Mouse (Mus musculus) liver (tissue): ENCODE results near the gene Mctp1.
A peak's percentile ranks its signal among the peaks of the same experiment; 100 is the strongest.
"Not testable (repeated sequence)": the region's sequence is repeated elsewhere in the genome, so short reads cannot be mapped to it uniquely, and the experiment has no call there.

Experiments used
- DNase-seq: peaks from one replicate; pipeline ENCODE4 v3.0.0-alpha.2; 2020; ENCODE audit warnings: mixed read lengths

The Mctp1 gene

DNA sequence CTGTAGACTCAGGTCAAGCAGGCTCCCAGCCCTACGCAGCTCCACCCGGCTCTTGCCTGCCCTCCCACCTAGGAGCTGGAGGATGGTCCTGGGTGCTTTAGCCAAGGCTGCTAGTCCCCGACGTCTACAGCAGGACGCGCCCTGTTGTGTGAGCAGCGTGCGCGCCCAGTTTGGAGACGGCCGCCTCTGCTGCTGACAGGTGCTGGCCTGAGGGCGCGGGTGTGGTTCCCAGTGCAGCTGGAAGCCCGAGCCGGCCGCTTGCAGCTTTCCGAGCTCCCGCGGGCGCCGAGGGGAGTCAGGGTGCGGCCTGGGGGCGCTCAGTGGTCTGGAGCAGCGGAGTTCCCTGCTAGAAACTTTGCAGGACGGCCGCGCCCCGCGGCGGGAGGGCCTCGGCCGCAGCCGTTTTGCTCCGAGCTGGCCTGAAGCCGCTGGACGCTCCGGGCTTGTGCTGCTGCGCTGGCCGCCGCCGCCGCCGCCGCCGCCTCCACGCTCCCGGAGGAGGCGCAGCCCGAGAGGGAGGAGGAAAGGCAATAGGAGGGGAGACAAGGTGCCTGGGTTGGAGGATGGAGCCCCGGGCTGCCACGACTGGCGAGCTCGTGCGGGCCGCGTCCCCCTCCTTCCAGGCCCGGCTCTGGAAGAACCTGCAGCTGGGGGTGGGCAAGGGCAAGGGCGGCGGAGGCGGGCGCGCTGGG, at the start of gene Mctp1:
TSS of gene Mctp1 (plus strand) at position 564 of the 692 bp plus-strand sequence.
- DNase-seq, result peak; percentile 58

DNA sequence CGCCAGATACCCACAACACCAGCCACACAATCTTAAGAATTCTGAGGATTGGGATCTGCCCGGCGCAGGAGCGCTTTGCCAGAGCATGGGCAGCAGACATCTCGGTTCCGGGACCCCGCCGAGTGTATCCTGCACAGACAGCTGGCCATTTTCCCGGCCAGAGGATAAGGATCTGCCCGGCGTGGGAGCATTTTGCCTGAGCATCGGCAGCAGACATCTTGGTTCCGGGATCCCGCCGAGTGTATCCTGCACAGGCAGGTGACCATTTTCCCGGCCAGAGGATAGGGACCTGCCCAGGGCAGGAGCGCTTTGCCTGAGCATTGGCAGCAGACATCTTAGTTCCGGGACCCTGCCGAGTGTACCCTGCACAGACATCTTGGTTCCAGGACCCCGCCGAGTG, 38.4 kb upstream of the Mctp1 start:
- not testable (repeated sequence) for DNase-seq

DNA sequence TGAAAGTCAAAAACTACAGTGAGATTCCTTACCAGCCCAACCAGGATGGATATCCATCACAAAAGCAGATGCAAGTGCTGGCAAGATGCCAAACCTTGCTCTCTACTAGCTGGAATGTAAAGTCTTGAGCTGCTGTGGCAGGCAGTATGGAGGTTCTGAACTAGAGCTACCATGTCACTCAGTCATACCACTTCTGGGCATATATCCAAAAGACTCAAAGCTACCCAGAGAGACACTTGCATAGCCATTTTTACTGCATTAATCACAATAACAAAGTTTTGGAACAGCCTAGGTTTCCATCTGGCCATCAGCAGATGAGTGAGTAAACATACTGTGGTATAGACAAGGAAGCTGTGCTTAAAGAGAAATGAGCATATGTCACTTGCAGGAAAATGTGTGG, 25.6 kb upstream of the Mctp1 start:
- peak; percentile 4 for DNase-seq

- peak; percentile 50 for DNase-seq
Observed at GRCm38 (mm10) chr13:76384664-76385435, 515 bp downstream of the Mctp1 start.

GRCm38 (mm10) chr13:76388615-76389014, 4.3 kb downstream of the Mctp1 start:
- DNase-seq, result no peak

GRCm38 (mm10) chr13:76391920-76392319, 7.6 kb downstream of the Mctp1 start:
- DNase-seq, result no peak

GRCm38 (mm10) chr13:76393106-76393505, 8.8 kb downstream of the Mctp1 start:
- no peak for DNase-seq

GRCm38 (mm10) chr13:76395906-76396305, 11.6 kb downstream of the Mctp1 start:
- DNase-seq, result no peak

- DNase-seq, result peak; percentile 22
Observed at GRCm38 (mm10) chr13:76409296-76409695, 25.0 kb downstream of the Mctp1 start.

DNA sequence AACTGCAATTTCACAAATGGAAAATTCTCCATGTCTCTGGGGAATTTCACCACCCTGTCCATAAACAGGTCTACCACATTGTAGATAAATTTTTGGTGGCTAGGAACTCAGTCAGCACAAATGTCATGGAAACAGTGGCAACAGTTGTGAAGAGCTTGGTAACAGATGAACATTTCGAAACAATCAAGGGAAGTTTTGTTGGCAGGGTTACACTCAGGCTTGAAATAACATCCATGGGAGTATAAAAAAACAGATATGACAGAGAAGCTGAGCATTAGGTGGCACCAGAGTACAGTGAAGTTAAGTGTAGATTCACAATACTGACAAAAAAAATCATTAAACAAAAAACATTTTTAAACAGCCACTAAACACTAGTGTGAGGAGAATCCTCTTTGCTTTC, 26.3 kb downstream of the Mctp1 start:
- no peak for DNase-seq

DNA sequence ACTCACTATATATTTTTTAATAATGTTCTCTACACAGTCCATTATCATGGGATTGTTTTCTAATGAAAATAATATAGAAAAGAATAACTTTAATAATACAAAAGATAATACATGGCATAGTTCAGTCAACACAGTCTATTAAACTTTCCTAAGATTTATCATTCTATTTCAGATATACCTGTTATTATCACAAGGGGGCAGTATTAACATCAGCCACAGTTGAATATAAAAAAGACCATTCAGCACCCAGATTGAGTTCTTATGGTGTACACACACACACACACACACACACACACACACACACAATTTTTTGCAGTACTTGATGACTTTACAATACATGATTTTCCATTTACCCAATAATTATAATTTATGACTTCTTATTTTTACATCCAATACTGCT, 31.0 kb downstream of the Mctp1 start:
- DNase-seq, result no peak

DNA sequence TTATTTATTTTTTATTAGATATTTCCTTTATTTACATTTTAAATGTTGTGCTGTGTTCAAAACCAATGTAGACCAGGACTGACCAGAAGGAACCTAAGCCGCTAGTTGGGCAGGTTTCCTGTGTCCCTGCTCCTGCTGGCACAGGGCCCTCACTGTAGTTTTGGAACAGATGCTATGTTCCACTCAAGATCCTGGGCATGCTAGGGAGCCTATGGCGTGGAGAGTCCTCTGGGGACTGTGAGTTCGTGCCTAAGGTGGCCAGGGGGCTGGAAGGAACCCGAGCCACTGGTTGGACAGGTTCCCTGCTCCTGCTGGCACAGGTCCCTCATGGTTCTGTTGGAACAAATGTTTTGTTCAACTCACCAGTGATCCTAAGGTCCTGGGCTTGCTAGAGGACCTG, 35.8 kb downstream of the Mctp1 start:
- DNase-seq, result no peak

DNA sequence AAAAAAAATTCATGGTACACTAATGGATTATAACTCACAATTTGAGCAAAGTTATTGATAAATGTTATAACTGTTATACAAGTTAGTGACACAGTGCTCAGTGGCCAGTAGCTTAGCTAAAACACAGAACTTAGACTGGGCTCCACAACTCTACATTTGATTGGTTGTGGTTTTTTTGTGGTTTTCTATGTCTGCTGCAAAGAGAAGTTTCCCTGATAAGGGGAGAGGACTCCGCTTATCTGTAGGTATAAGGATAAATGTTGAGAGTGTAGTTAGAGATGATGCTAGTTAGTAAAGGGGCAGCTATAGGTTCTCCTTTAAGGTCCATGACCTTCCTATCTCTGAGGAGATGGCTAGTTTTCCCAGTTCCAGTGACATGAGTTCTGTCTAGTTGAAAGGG, 36.7 kb downstream of the Mctp1 start:
- no peak for DNase-seq

- DNase-seq, result no peak
Observed at GRCm38 (mm10) chr13:76422124-76422523, 37.8 kb downstream of the Mctp1 start.

DNA sequence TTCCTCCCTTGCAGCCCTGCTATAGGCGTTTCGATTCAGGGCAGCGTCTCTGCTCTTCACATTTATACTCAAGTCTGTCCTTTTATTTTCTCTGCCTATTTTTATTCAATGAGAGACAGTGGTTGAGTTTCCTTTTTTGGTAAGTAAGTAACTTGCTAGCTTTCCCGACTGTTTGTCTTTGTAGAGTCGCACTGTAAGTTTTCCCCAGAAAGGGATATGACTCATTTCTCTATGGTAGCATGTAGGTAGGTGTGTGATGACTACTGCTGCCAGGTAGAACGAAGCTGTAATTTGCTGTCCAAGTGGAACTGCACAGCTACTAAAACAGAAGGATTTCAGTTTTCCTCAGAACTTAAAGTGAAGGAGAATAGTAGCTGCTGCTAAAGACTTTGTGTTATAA, 45.1 kb downstream of the Mctp1 start:
- DNase-seq, result no peak

DNA sequence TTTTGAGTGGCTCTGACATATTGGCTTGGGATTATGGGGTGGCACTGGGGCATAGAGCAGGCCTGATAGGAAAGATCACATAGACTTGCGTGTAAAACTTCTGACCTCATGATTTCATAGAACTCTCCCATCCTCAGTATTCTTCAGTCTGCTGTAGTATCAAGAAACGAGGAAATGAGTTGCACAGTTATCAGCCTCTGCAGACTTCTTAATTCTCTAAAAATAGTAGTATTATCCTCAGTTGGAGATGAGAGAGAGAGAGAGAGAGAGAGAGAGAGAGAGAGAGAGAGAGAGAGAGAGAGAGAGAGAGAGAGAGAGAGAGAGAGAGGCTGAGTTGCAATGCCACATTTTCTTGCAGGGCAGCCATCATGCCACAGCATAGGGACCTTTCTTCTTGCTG, 45.6 kb downstream of the Mctp1 start:
- DNase-seq, result no peak

DNA sequence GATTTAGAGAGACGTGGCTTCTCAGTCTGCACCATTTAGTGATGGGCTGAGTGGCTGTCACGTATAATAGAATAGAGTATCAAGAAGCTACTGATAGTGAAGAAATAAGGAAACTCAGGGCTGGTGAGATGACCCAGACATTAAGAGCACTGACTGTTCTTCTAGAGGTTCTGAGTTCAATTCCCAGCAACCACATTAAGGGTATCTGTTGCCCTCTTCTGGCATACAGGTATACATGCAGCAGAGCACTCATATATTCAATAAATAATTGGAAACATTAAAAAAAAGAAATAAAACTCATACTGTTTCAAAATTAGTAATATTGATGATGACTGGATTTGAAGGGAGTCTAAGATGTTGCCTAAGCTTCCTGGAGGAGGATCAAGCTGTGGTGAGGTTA, 47.6 kb downstream of the Mctp1 start:
- no peak for DNase-seq

DNA sequence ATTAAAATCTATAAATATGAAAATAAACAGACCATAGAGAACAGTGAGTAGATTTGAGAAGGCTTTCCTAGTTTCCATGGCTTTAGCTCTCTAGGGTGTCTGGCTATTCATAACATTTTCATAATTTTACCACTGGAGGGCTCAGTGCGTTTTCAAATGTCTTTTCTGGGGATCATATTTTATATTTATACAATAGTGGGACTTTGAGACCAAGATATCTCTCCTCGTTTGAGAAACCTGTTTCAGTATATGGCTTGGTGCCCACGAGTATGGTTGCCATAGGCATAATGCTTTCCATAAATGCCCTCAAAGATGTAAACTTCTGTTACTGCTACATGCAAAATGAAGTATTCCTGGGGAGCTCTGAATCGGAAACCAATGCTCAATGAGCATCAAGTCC, 49.1 kb downstream of the Mctp1 start:
- no peak for DNase-seq

- DNase-seq, result no peak
Observed at GRCm38 (mm10) chr13:76436426-76436825, 52.1 kb downstream of the Mctp1 start.

DNA sequence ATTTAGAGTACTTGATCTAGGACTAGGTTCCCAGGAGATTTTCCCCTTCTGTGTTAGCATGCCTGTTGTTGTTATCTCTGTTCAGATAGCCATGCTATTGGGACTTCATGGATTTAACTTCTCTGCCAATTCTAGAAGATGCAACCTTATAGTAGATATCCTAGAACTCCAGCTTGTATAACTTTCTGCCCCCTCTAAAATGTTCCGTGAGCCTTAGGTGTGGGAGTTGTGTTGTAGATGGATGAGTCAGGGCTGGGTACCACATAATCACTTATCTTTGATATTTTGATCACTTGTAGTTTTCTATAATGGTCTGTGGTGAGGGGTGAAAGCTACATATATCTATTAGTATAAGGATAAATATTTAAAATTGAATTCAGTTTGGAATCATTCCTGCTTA, 54.4 kb downstream of the Mctp1 start:
- no peak for DNase-seq

DNA sequence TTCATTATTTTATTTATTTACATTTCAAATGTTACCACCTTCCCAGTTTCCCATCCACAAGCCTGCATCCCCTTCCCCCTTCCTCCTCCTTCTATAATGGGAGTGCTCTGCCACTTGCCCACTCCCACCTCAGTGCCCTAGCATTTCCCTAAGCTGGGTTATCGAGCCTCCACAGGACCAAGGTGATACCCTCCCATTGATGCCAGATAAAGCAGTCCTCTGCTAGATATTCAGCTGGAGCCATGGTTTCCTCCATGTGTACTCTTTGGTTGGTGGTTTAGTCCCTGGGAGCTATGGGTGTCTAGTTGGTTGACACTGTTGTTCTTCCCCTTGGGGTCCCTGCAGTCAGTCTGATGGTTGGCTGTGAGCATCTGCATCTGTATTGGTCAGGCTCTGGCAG, 61.7 kb downstream of the Mctp1 start:
- no peak for DNase-seq

DNA sequence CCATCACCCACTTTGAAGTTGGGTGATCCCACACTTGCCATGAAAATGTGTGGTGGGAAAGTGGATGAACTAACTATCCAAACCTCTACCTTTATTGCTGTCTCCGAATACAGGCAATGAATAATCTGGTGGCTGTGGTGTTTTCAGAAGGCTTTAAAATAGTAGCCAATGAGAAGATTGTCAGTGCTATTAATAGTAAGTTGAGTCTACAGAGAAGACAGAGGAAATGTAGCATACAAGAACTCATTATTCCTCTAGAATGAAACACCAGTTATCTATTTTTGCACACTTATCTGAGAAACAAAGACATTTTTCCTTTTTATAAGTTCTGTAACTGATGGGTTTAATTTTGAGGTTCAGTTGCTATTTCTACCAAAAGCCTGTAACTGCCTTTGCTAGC, 63.2 kb downstream of the Mctp1 start:
- DNase-seq, result no peak

DNA sequence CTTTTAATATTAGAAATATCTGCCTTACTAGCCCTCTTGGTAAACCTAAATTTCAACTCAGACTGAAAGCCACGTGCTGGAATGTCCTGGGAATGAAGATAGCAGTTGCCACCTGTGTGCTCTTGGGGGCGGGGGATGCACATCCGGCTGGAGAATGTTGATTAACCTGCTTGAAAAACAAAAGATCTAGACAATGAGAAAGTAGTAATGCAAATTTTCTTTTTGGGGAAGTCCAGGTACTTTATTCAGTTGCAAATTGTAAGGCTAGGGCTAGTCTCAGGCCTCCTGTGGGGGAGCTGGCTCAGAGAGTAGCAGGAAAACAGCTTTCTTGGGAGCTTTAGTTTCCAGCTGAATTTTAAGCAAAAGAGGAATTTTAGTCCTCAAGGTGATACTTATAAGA, 67.2 kb downstream of the Mctp1 start:
- not testable (repeated sequence) for DNase-seq

GRCm38 (mm10) chr13:76481601-76482000, 97.3 kb downstream of the Mctp1 start:
- no peak for DNase-seq

DNA sequence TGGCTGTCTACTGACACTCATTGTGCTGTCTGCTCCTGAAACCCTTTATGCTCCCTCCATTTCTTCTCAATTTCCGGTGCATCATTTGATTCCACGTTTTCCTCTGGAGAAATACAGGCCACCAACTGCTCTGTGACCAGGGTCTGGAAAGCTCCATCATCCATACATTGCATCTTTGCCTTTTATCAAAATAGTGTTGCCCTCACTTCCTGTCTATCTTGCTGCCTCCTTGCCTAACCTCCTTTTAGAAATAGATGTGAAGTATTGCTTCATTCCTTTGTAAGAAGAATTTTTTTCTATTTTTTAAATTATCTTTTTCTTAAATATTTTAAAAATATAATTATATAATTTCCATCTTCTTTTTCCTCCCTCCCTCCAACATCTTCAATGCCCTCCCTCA, 98.7 kb downstream of the Mctp1 start:
- no peak for DNase-seq
